ENCODE assay signal across 20 mouse cellular contexts in genomic region chr9:41721609-41722008, GRCm38 (mm10).
DNase-seq lines count a peak whose midpoint lies in the region; ATAC-seq and TF ChIP-seq lines count a peak whose summit lies in the region.
"Had no signal": no experiment of that assay in that cellular context is flagged by ENCODE, and none has a peak within 500 bp of the region (broad histone marks: within the 10 kb centered on the region; RNA-seq: fewer than 3 reads in every experiment).

No protein-coding gene starts in this region.

- no peak overlapping the region for H3K9ac ChIP-seq in stomach, postnatal 0 days (ENCODE audit: low read length)
- no peak overlapping the region for H3K9ac ChIP-seq in forebrain, embryonic 13.5 days
- H3K9ac ChIP-seq: heart, embryonic 13.5 days; hindbrain, embryonic 14.5 days; kidney, embryonic 15.5 days; lung, embryonic 14.5 days; midbrain, embryonic 12.5 days; neural tube, embryonic 13.5 days had no signal

- no peak overlapping the region for H3K4me3 ChIP-seq in stomach, postnatal 0 days (ENCODE audit: low read depth, low read length)
- H3K4me3 ChIP-seq in forebrain, embryonic 13.5 days = no peak overlapping the region
- H3K4me3 ChIP-seq: heart, embryonic 13.5 days; kidney, embryonic 15.5 days; midbrain, embryonic 12.5 days; neural tube, embryonic 13.5 days had no signal

- H3K27me3 ChIP-seq in stomach, postnatal 0 days (ENCODE audit: control insufficient read depth, insufficient read depth, low read length) = no peaks in the 10 kb centered on the region
- H3K27me3 ChIP-seq in forebrain, embryonic 13.5 days = no peaks in the 10 kb centered on the region
- H3K27me3 ChIP-seq: heart, embryonic 13.5 days; kidney, embryonic 15.5 days; midbrain, embryonic 12.5 days; neural tube, embryonic 13.5 days had no signal

- no peaks in the 10 kb centered on the region for H3K9me3 ChIP-seq in stomach, postnatal 0 days (ENCODE audit: control insufficient read depth, low read length)
- H3K9me3 ChIP-seq in forebrain, embryonic 13.5 days (replicated peaks) = no peaks in the 10 kb centered on the region
- H3K9me3 ChIP-seq: heart, embryonic 13.5 days; kidney, embryonic 15.5 days; midbrain, embryonic 12.5 days; neural tube, embryonic 13.5 days had no signal

- no peaks in the 10 kb centered on the region for H3K4me1 ChIP-seq in stomach, postnatal 0 days (replicated peaks; ENCODE audit: control insufficient read depth, insufficient read depth)
- H3K4me1 ChIP-seq in forebrain, embryonic 13.5 days = no peaks in the 10 kb centered on the region
- H3K4me1 ChIP-seq: heart, embryonic 13.5 days; kidney, embryonic 15.5 days; neural tube, embryonic 13.5 days had no signal

- 62% methylated on average over 4 of the region's 4 CpGs for WGBS in stomach, postnatal 0 days
- 82% methylated on average over 4 of the region's 4 CpGs for WGBS in forebrain, embryonic 13.5 days

- no peak for TF ChIP-seq CTCF in stomach, postnatal 0 days (IDR thresholded peaks at IDR 0.05; ENCODE audit: low read depth)

- H3K36me3 ChIP-seq in stomach, postnatal 0 days (ENCODE audit: control insufficient read depth, insufficient read depth, low read length) = no peaks in the 10 kb centered on the region
- H3K36me3 ChIP-seq in forebrain, embryonic 13.5 days (ENCODE audit: poor library complexity, severe bottlenecking) = no peaks in the 10 kb centered on the region
- H3K36me3 ChIP-seq: heart, embryonic 13.5 days; kidney, embryonic 15.5 days; midbrain, embryonic 12.5 days; neural tube, embryonic 13.5 days had no signal

- no peak overlapping the region for H3K27ac ChIP-seq in stomach, postnatal 0 days (replicated peaks)
- H3K27ac ChIP-seq in forebrain, embryonic 13.5 days = no peak overlapping the region
- H3K27ac ChIP-seq: heart, embryonic 13.5 days; hindbrain, embryonic 14.5 days; kidney, embryonic 15.5 days; macrophage; midbrain, embryonic 12.5 days; neural tube, embryonic 13.5 days had no signal

- TF ChIP-seq EP300 in stomach, postnatal 0 days (optimal IDR thresholded peaks at IDR 0.05) = no peak

- DNase-seq in embryo, embryonic 10 days (ENCODE audit: low spot score) = peak; percentile 11
- no peak for DNase-seq in embryo, embryonic 11 days
- DNase-seq in thymus, postnatal 0 days (ENCODE audit: low spot score) = peak; percentile 28
- DNase-seq in thymus, postnatal 10 days (ENCODE audit: low spot score in 2 of 2) = no peak
- peak; percentile 62 for DNase-seq in gastrocnemius, postnatal 14 days
- DNase-seq in stomach, postnatal 0 days (ENCODE audit: low spot score) = peak; percentile 20
- DNase-seq in kidney, adult 8-10 months = no peak
- DNase-seq: cerebellum, adult 9-10 months; heart, postnatal 36 days; layer of hippocampus, postnatal 36 days; lung, embryonic 14.5 days; thymus, adult 18-20 months had no signal

- no peak overlapping the region for H3K4me2 ChIP-seq in stomach, postnatal 0 days (replicated peaks; ENCODE audit: low read depth)
- no peak overlapping the region for H3K4me2 ChIP-seq in forebrain, embryonic 13.5 days
- H3K4me2 ChIP-seq: heart, embryonic 13.5 days; hindbrain, embryonic 14.5 days; kidney, embryonic 15.5 days; liver, embryonic 11.5 days; lung, embryonic 14.5 days; midbrain, embryonic 12.5 days; neural tube, embryonic 13.5 days had no signal

- intact Hi-C loops in gastrocnemius, postnatal 14 days (cut with DNase I; ENCODE audit: low total_unique reads) = no loop called here

- ATAC-seq in stomach, postnatal 0 days (ENCODE audit: low FRiP score, low TSS enrichment) = peak; percentile 76
- ATAC-seq in forebrain, embryonic 13.5 days = no peak

Comparison
In these comparisons a context has a peak if more than half of its experiments do, and no peak if none do; other contexts are left out.
1. DNase-seq: peak in embryo, embryonic 10 days (single experiment), thymus, postnatal 0 days (single experiment), gastrocnemius, postnatal 14 days (single experiment) and stomach, postnatal 0 days (single experiment); none in embryo, embryonic 11 days (single experiment), thymus, postnatal 10 days (0 of 2) and kidney, adult 8-10 months (0 of 2).